Mouse (Mus musculus): ENCODE measurements at regions not wholly inside any gene's neighbourhood (a gene's known extent, or its start where the extent isn't known, plus 50 kb on each side); places are given as distances from the start of the nearest gene placed in this dataset.

DNA sequence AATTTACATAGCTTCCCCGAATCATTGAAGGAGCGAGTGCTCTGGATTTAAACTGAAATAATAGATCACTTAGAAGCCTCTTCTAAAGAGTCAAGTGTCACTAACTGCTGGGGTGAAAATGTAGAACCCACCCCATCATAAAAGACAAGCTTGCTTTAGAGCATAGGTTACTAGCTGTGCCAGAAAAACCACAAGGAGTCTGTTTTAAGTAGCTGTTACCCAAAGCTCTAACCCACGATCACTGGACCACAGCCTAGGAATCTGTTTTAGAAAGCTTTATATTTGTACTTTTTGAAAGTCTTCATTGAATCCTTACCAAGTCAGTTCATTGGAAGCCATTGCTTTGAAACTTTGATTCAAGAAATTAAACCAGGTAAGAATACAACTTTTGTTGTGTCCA, 233.7 kb upstream of the Dcn start:
- ATAC-seq (ENCODE audit: low TSS enrichment): peak; percentile 74

DNA sequence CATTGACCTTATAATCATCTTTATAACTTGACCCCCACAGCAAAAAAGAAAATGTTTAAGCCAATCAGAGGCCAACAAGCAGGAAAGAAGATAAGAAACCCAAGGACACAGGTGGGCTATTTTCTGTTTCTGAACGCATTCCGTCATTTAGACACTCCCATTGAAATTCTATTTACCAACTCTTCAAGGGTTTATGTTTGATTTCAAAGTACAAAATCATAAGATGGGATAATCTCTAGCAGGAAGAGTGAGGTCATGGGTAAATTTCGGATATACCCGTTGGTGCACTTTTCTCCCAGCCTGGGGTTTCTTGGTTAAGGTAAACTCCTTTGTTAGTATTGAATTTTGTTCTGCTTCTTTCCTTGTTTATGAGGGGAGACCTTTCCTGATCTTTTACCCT, 230.9 kb upstream of the Dcn start:
- no peak for ATAC-seq (ENCODE audit: low TSS enrichment)

DNA sequence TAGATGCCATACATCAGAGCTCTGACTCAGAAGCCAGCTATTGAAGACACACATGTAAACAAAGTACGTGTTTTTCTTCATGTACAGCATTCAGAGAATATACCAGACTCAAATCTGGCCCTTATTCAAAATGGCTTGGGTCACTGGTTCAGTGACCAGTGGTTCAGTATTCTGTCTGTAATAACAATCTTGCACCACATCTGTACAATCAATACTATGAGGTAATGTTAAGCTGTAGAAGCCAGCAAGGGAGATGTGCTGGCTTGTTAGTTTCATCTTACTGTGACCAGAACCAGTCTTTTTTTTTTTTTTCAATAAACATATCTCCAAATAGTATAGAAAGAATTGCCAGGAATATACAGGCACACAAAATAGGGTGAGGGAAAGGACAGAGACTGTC, 229.6 kb upstream of the Dcn start:
- no peak for ATAC-seq (ENCODE audit: low TSS enrichment)

DNA sequence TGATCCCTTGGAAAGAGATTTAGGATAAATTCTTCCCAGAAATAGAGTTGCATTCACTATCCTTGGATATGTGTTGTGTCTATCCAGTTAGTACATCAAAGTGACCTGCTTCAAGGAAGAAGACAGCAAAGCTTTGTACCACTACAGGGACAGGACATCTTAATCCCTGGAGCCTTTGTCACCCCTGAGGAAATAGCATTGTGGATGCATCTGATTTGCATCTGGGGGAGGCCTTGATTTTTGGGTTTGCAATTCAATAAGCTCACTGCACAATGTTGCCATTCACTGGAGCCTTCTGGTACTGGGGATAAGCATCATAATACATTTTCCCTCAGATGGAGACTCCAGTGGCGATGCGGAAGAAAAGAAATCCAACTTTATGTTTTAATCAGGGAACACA, 229.2 kb upstream of the Dcn start:
- peak; percentile 59; the same call in 1 of the 2 replicates for ATAC-seq (ENCODE audit: low TSS enrichment)

DNA sequence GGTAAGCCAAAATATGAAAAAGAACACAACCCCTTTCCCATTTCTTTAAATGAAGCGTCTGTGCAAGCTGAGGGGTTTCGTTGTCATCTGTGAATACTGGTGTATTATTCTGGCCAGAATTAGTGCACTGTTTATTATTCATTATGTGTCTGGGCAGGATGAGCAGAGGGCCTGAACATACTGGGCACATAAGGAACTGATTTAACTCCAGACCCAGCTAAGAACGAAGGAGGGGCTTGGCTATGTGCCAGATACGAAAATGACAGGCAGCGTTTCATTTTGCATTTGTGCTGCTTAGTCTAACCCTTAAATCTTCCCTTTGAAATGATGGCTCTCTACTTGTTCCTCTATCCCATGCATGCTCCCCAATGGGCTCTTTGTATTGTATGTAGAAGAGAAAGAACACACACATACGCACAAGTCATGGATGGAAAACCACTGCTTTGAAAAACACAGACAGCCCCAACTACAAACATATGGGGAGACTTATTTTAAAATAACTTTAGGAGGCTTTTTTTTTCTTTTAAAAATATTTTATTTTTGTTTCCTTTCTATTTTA, 213.4 kb upstream of the Dcn start:
- ATAC-seq (ENCODE audit: low TSS enrichment): no peak

DNA sequence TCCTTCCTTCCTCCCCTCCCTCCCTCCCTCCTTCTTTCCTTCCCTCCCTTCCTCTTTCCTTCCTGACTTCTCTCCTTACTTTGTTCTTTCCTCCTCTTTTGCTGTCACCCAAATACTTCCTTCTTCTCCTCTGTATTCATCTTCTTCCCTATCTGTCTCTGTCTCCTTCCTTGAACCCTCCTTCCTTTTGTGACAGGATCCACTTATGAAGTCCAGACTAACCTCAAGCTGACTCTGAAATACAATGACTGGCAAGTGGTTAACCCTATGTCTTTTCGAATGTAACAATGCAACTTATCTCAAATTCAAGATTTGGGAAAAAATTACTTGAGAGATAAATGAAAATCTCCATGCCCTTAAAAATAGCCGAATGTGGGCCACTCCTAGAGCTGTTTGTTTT, 197.0 kb upstream of the Dcn start:
- no peak; the same call in 1 of the 2 replicates for ATAC-seq (ENCODE audit: low TSS enrichment)

DNA sequence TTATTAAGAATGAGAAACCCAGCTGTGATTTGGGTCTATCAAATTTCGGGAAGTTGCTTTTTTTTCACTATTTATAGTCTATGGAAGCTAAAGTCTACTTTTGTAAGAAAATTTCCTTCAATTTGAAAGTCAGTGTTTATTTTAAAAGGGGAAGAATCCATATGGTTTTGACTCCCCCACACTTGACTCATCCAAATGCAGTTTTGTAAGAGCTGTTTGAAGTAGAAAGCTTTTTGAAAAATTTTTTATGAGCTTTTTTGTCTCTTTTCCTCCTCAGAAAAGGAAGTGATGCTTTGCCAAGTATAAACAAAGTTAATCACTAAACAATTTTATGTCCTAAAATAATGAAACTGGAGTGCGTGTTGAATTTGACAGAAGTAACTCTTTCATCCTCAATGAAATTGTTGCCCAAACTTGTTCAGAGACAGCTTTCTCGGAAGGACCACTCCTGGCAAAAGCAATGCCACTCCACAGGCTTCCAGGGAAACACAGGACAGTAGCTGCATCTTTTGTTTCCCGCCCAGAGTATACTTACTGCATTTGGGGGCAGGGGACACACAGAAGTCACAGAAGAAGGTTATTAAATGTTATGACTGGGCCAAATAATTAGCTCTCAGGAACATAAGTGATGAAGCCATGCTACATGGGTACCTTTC, 196.4 kb upstream of the Dcn start:
- ATAC-seq (ENCODE audit: low TSS enrichment): peak; percentile 97

DNA sequence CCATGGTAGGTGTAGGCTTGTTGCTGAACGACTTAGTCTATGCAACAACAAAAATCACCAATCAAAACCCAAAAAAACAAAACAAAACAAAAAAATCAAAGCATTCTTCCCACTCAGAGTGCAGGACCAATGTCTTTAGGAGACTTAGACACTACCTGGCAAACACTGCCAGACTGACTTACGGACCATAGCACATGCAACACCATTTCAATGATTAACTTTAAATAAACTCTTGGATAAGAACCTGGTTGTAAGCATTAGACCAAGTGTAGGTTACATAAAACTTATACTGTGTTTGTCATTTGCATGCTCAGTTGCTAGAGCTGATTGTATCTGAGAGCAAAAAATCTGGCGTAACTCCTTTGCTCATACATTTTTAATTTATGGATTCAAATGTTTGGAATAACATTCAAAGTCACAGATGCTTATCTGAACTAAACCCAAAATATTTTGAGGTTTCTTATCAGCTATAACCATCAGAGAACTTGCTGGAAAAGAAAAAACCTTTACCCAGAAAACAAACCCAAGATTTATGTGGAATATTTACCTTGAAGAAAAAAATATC, 174.5 kb upstream of the Dcn start:
- no peak for ATAC-seq (ENCODE audit: low TSS enrichment)

DNA sequence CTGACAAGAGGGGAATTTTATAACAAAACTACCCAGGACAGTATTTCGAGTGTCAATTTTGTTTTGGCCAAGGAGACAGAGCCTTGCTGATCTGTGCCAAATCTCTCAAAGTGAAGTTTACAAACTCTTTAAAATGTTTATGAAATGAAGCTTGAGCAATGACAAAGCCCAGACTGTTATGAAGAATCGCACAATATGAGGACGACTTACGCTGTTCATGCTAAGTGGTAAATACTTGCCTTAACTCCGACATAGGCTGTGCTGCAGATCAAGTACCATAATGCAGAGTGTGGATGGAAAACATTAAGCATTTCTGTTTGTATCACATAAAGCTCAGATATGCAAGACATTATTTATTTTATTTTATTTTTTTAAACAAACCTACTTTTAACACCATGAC, 169.8 kb upstream of the Dcn start:
- no peak for ATAC-seq (ENCODE audit: low TSS enrichment)

DNA sequence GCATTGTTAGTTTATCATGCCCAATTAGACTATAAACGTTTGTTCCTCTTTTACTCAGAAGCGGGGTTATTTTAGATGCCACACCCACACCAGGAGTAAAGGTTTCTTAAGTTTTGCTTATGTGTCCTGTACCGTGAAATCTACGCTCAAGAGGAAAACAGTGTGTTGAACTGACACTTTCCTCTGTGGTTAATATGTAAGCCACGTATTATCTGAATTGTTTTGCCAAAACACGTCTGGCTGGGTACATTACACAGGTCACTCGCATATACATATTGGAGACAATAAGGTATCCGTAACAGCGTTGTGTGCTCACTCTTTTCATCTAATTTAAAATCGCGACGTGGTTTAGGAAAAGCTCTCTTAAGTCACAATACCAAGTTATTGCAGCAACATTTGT, 166.9 kb upstream of the Dcn start:
- peak; percentile 7 for ATAC-seq (ENCODE audit: low TSS enrichment)

DNA sequence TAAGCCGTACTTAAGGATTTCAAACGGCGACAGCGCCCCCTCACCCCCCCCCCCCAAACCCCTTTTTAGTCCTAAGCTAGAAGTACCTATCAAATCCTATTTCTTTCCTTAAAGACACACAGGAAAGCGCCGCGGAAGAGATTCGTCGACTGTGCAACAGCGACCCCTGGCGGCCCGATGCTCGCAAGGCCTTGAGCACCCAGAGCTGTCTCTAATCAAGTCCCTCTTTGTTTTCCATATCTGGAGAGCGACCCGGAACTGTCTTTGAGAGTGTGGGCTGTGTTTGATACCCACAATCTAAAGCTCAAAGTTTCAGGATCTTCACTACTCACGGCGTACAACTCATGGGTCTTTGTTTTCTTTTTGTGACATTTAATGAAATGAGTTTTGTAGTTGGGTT, 166.4 kb upstream of the Dcn start:
- peak; percentile 85 for ATAC-seq (ENCODE audit: low TSS enrichment)

DNA sequence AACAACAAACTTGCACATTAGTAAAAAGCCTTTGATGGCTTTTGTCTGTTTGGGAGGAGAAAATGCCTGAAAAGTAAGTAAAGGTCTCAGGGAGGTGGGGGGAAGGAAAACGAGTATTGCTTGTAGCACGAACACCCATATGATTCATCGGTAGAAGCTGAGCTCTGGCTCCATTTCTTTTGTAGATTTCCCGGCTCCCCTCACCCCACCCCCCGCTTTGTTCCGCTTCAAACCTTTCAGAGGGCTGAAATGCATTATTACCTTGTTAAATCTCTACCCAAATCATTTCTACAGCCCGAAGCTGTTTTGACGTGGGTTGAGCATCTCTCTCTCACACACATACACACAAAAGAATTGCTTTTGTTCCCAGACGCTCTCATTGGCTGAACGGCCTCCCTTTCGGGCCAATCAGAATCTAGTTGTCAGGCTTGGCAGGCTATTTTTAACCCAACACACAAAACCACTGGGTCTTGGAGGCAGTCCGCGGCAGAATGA, 166.0 kb upstream of the Dcn start:
- ATAC-seq (ENCODE audit: low TSS enrichment): peak; percentile 98

DNA sequence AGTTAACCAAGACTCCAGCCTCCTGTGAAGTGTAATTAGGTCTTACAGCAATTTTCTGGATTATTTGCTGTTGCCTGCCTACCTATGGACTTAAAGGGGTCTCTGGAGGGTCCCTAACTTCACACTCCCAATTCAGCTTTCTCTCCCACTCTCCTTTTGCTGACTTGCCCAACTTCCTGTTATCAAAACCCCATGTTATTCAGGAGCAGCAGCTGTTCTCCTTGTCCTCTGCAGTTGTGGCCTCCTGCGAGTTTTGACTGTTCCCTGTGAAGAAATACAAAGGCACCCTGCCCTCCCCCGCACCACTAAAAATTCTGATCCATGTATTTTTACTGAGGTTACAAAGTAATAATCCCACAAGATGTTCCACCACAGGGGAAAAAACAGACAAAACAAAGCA, 146.8 kb upstream of the Dcn start:
- no peak for ATAC-seq (ENCODE audit: low TSS enrichment)

DNA sequence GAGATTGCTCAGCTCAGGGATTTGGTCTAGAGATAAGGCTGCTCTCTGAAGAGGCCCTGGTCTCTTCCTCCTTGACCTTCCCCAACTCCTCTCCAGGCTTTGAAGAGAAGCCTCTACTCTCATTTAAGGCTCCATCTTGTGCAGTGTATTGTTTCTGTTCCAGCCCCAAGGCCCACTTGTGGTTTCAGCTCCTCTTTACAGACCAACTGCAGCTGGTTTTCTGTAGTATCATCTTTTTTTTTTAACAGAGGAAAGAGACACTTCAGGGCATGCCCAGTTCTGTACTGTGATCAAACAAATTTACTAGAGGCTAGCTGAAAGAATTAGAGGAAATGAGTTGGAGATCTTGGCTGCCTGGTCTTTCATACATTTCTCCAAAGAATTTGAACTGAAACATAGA, 145.4 kb upstream of the Dcn start:
- ATAC-seq (ENCODE audit: low TSS enrichment): no peak

DNA sequence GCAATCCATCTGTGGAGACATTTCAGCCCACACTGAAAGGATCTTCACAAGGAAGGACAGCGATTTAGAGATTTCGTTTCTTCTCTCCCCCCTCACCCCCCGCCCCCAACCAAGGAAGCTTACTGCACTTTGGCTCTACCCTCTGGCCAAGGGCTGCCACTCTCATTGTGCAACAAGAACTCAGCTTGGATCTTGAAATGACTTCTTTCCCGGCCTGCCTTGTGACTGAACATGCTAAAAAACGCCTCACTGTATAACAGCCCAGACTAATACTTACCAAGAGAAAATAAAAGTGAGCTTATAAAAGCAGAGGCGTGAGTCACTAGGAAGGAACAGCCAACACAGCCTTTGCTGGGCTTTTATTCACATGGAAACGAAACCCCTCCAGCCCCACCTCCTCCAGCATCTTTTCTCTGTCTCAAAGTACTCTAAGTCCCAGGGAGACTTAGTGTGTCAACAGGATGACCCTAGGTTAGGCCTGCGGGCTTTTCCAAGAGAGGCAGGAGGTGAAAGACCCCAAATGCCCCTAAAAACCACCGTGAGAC, 144.7 kb upstream of the Dcn start:
- ATAC-seq (ENCODE audit: low TSS enrichment): no peak

DNA sequence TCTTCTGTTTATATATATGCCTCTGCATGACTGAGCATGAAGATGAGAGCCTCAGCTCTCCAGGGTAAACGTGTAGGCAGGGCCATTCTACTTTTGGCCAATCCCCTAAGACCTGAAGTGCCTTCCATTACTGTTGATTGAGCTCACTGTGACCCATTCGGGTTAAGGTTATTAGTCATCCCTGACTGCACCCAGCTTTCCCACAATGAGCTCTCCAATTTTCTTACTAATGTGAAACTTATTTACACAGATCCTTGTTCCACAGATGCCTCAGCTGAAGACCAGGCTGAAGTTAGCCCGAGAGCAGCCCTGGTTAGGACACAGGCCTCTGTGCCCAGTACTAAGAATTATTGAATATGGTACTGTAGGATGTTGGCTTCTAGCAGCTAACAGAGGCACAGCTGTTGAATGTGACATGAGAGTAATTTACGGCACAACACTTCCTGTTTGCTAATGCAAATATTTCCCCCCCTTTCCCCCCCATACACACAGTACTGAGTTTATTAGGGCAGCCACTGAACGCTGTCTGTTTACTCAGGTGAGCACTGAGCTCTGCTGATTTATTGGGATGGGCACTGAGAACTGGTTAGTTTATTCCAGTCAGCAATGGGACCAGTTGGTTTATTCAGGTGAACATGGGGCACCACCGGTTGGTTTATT, 141.2 kb upstream of the Dcn start:
- no peak for ATAC-seq (ENCODE audit: low TSS enrichment)

DNA sequence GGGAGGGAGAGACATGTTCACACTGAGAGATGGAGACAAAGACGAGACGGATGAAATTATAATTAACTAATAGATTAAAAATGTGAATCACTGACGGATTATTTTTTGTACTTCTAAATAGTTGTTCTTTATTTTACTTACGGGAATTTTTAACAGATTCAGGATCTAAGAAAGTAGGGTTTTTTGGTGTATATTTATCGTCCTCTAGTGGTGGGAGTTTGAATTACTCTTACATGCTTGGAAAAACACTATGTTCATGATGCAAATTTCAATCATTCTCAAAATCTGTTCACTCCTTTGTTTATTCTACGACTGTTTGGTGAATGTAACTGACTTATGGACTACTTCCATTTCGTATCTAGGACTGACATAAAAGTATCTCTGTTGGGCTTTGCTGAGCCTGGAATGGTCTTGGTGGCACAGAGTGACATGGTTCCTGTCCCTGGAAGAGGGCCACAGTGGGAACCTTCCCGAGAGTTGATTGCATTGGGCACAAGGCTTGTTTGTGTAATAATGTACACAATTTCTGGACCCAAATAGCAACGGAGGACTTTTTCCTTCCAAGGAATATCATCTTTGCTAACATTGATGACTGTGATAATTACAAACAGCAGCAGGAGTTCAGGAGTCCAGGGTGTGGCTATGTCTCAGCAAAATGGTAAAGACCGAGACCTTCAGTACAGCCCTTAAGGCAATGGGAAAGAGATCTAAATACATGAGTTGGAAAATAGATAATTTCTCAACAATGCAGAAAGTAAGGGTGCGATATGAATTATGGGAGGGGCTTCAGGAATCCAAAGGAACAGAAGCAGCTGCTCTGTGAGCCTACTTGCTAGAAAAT, 139.3 kb upstream of the Dcn start:
- peak; percentile 78; the same call in 1 of the 2 replicates for ATAC-seq (ENCODE audit: low TSS enrichment)

DNA sequence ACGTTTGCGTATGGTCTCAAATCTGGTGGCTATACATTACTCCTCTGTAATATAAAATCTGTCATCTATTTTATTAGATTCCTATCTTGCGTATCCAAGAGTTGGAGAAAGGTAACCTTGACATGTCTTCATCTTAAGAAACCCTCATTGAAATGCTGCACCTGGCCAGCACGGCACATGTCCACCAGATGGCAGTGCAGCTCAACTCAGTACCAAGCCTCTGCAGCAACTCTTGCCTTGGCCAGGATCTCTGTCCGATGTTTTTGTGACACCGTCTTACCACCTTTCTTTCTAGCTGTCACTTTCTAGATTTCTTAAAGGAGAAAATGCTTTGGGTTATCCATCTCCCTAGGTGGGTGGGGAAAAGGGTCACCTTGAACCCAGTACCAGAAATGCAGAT, 134.1 kb upstream of the Dcn start:
- peak; percentile 90 for ATAC-seq (ENCODE audit: low TSS enrichment)

DNA sequence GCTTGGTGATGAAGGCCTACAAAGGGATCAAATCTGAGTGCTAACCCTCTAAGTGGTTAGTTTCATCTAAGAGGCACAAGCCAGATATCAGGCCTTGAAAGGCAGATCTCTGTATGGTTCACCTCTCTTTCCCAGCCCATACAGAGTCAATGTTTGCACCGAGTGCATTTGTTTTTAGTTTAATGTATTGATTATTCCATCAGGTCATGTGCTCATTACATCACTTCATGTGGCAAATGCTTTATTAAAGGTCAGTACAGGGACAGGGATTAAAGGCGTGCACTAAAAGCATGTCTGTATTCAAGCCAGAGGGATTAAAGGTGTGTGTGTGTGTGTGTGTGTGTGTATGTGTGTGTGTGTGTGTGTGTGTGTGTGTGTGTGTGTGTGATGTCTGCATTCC, 132.5 kb upstream of the Dcn start:
- ATAC-seq (ENCODE audit: low TSS enrichment): no peak

DNA sequence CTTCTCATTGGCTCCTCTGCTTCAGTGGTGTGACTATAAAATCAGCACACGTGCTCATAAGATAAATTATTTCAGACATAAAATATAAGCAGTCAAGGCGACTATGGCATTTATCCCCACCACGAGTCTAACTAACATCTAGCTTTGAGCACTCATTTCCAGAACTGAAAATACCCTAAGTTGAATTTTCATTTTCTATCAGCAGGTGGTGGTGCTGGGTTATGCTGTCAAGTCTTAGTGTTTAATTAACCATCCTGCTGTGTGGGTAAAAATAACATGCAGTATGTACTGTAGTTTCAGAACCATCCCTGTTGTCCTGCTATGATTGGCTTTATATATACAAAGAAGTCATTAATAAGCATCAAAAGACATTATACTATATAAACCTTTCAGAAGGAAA, 110.8 kb upstream of the Dcn start:
- ATAC-seq (ENCODE audit: low TSS enrichment): no peak; the same call in 1 of the 2 replicates

DNA sequence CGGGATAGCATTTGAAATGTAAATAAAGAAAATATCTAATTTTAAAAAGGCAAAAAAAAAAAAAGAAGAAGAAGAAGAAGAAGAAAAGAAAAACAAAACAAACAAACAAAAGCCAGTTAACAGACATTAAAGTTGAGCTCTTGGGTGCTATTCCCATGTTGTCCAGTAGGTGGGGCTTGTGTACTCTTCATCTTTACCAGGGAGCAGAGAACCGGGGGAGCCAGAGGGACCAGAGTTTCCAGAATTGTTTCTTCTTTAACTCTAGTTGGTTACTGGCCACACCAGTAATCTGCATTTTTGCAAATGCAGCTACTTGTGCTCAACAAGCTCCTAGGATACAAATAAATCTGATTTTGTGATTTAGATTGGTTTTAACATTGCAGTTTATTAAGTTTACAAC, 103.6 kb upstream of the Dcn start:
- ATAC-seq (ENCODE audit: low TSS enrichment): peak; percentile 89

DNA sequence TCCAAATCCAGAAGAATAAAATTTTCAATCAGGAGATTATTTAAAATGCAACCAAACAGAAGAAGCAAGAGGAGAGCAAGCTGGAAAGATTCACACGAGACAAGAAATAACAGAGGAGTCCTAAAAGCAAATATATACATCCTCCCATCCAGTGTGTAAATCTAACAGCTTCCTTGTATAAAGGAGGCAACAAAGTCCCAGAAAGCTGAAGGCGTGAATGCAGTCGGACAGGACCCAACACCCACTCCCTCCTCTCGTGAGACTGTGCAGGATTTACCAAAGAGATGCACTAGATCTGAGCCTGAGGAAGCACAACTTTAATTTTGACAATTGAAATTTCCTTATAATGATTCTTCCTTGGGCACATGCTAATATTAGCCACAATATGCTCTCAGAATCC, 103.0 kb upstream of the Dcn start:
- ATAC-seq (ENCODE audit: low TSS enrichment): 0 out of 2 replicates have a peak, but pooled peaks have one; percentile 62
